Mouse (Mus musculus) CD4-positive, CD25-positive, alpha-beta regulatory T cell, adult 2 months (primary cell): ENCODE data around the gene Ptrh1.

Experiments
- DNase-seq: peaks from one replicate; pipeline ENCODE4 v3.0.0-alpha.2; 2012; ENCODE audit warnings: low read depth, low spot score

The Ptrh1 gene

GRCm38 (mm10) chr2:32795748-32796418 is 20.3 kb downstream of the Ptrh1 start:
- DNase-seq: no peak

GRCm38 (mm10) chr2:32798251-32798962 is 22.8 kb downstream of the Ptrh1 start:
- no peak for DNase-seq

GRCm38 (mm10) chr2:32808816-32809566 is 33.4 kb downstream of the Ptrh1 start:
- no peak for DNase-seq

- DNase-seq: no peak
Observed at GRCm38 (mm10) chr2:32811959-32812358, 36.4 kb downstream of the Ptrh1 start.

GRCm38 (mm10) chr2:32816497-32816896 is 40.9 kb downstream of the Ptrh1 start:
- no peak for DNase-seq

- no peak for DNase-seq
Observed at GRCm38 (mm10) chr2:32816946-32817581, 41.5 kb downstream of the Ptrh1 start.

GRCm38 (mm10) chr2:32817589-32817988 is 42.0 kb downstream of the Ptrh1 start:
- DNase-seq: no peak

GRCm38 (mm10) chr2:32818208-32818607 is 42.6 kb downstream of the Ptrh1 start:
- DNase-seq: no peak

GRCm38 (mm10) chr2:32821041-32821802 is 45.6 kb downstream of the Ptrh1 start:
- peak; percentile 81 for DNase-seq

GRCm38 (mm10) chr2:32822643-32823042 is 47.1 kb downstream of the Ptrh1 start:
- DNase-seq: no peak

- no peak for DNase-seq
Observed at GRCm38 (mm10) chr2:32823153-32823552, 47.6 kb downstream of the Ptrh1 start.

- no peak for DNase-seq
Observed at GRCm38 (mm10) chr2:32823579-32824154, 48.1 kb downstream of the Ptrh1 start.

GRCm38 (mm10) chr2:32824181-32824580 is 48.6 kb downstream of the Ptrh1 start:
- no peak for DNase-seq

- no peak for DNase-seq
Observed at GRCm38 (mm10) chr2:32824778-32825177, 49.2 kb downstream of the Ptrh1 start.

GRCm38 (mm10) chr2:32825796-32826195 is 50.2 kb downstream of the Ptrh1 start:
- DNase-seq: no peak
